Mouse (Mus musculus) gastrocnemius, adult 18-20 months (tissue): Measurements from ENCODE around the gene BC003965. TPM values are rescaled to one million over a fixed set of nuclear protein-coding genes. Genes with fewer than 3 reads are reported as not detected.

ENCODE experiments used
- DNase-seq: peaks from one replicate; pipeline ENCODE4 v3.0.0; 2021; ENCODE audit warnings: low spot score
- long read RNA-seq, 2 experiments: library from polyadenylated mRNA; stranded (forward); transcript quantifications; one replicate each; pipeline ENCODE4 v2.0.0; 2021
- total RNA-seq, 2 experiments: library from RNA; stranded (reverse); gene quantifications; 2 replicates each; pipeline ENCODE4 v1.2.3; 2021

The BC003965 gene
- 10 to 100 TPM; 12.7 to 14.5 TPM for total RNA-seq
- long read RNA-seq, experiment 1, transcript BC003965-202 (1 exons, 3,109 nt) = minor isoform, 5 of 43 reads
- long read RNA-seq, experiment 1, transcript BC003965-201 (2 exons, 3,030 nt) = major isoform, 38 of 43 reads
- long read RNA-seq, experiment 1, partial matches to known transcripts = 0 of 43 reads
- long read RNA-seq, experiment 1, other reads (novel, unspliced or antisense) = 0 of 43 reads
- long read RNA-seq, experiment 2, transcript BC003965-202 (1 exons, 3,109 nt) = minor isoform, 6 of 36 reads
- long read RNA-seq, experiment 2, transcript BC003965-201 (2 exons, 3,030 nt) = major isoform, 26 of 36 reads
- long read RNA-seq, experiment 2, partial matches to known transcripts = 1 of 36 reads
- long read RNA-seq, experiment 2, other reads (novel, unspliced or antisense) = 3 of 36 reads

GRCm38 (mm10) chr17:25184129-25184691 lies at the start of gene BC003965:
BC003965 (plus strand) TSS chr17:25184554.
- DNase-seq = peak; percentile 98

GRCm38 (mm10) chr17:25135622-25136021 lies 48.7 kb upstream of the BC003965 start:
- DNase-seq = no peak

GRCm38 (mm10) chr17:25138803-25139202 lies 45.6 kb upstream of the BC003965 start:
- no peak for DNase-seq

GRCm38 (mm10) chr17:25139960-25140359 lies 44.4 kb upstream of the BC003965 start:
- DNase-seq = no peak

DNA sequence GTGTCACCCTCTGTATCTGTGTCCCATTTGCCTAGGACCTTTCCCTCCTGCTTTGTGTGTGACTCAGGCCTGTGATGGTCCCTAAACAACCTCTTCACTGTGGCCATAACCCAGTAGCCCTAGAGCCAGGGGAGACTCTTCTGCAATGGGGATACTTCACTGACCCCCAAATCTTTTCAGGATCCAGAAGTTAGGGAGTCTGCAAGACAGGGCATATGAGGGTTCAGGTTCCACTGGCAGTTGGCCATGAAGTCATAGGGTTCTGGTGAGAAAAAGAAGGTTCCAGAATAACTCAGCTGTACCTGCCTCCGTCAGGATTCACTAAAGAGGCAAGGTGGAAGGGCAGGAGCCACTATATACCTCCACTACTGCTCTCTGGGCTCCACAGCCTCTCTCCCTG lies 22.2 kb upstream of the BC003965 start, which contains the start of gene Ccdc154:
Gene Ccdc154, plus strand, starts transcription at position 301 of the 400 bp plus-strand sequence.
- no peak for DNase-seq

GRCm38 (mm10) chr17:25163387-25163786 lies 21.0 kb upstream of the BC003965 start:
- no peak for DNase-seq

- no peak for DNase-seq
These were observed 19.6 kb upstream of the BC003965 start for GRCm38 (mm10) chr17:25164770-25165169.

DNA sequence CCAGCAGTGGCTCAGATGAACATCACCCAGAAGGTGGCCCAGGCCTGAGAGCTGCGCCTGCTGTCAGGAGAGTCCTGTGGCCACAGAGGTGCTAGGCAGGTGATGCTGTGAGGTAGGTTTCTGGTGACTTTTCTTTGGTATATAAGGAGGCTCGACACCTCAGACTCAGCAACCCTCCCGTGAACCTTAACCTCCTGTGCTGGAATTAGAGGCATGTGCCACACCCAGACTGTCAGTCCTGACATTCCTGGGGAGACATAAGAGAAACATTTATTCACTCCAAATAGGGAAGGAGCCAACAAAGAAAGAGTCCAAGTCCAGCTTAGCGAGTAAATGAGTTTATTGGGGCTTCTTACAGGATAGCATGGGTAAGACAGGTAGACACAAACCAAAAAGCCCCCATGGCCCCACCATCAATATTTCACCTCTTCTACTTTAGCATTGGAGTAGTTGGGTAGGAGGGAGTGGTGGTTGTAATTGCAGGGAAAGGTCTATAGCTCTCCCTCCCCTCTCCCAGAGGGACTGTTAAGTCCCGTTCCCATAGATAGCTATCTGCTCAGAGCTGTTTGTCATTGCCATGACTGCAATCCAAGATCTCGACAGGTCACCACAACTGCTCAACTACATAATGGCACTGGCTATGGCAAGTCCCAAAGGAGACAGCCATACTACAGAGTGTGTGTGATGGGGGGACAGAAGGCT lies 18.2 kb upstream of the BC003965 start:
- no peak for DNase-seq

DNA sequence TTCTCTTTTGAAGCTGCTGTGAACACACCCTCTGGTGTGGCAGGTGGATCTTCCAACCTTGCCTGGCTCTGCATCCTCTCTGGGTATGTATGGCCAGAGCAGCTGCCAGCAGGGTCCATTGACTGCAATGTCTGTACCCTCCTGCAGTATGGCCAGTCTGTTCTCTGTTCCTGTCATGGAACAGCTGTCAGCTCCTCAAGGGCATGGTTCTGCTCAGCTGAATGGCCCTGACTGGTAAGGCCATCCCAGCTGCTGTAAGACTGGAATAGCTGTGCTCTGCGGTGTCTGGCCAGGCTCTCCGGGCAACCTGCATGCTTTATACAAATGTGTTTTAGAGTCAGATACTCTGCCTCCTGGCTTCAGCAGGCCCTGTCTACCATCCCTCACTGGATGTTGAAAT lies 14.6 kb upstream of the BC003965 start:
- DNase-seq = no peak

GRCm38 (mm10) chr17:25172558-25172957 lies 11.8 kb upstream of the BC003965 start:
- no peak for DNase-seq

DNA sequence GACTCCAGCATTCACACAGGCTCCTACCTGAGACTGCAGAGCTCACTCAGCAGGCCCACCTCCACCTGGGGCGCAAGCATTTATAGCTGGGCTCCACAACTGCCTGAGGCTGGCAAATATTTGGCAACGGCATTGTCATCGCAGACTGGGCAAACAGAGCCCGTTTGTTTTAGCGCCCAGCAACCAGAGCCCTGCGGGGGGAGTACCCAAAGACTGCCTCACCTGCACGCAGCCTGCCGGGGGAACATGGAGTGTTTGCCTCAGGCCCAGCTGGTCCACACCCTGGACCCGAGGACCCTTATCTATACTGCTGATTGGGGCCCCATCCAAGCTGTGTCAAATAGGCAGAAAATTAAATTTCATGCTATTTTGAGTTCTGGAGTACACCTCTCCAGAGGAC lies 8.9 kb upstream of the BC003965 start, which contains the start of gene Gm38655:
Gene Gm38655, minus strand, starts transcription at position 61 of the 400 bp plus-strand sequence.
- DNase-seq = no peak

DNA sequence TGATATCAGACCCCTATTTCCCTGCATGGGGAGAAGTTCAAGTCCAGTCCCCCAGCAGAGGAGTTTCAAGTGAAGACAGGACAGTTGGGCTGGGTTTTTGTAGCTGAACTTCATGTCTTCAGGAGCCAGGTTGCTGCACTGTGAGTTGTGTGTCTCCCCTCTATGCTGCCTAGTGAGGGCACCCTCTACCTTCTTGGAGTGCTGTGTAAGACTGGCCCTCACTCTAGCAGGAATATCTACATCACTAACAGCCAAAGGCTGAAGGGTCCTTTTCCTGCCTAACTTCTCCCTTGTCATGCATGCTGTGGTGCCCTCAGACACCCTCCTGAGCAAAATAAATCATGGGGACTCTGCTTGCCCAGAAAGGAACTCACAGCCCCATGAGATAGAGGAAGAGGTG lies 1.1 kb upstream of the BC003965 start:
- DNase-seq = no peak

- DNase-seq = no peak
These were observed 607 bp downstream of the BC003965 start for GRCm38 (mm10) chr17:25184961-25185360.

- DNase-seq = no peak
These were observed 3.4 kb downstream of the BC003965 start for GRCm38 (mm10) chr17:25187784-25188149.

- peak; percentile 55 for DNase-seq
These were observed 4.0 kb downstream of the BC003965 start, which contains the start of gene Unkl for GRCm38 (mm10) chr17:25188150-25189031. Unkl (plus strand) TSS chr17:25188397.

GRCm38 (mm10) chr17:25189091-25189490 lies 4.7 kb downstream of the BC003965 start:
- no peak for DNase-seq

- DNase-seq = no peak
These were observed 18.0 kb downstream of the BC003965 start for GRCm38 (mm10) chr17:25202401-25202800.

DNA sequence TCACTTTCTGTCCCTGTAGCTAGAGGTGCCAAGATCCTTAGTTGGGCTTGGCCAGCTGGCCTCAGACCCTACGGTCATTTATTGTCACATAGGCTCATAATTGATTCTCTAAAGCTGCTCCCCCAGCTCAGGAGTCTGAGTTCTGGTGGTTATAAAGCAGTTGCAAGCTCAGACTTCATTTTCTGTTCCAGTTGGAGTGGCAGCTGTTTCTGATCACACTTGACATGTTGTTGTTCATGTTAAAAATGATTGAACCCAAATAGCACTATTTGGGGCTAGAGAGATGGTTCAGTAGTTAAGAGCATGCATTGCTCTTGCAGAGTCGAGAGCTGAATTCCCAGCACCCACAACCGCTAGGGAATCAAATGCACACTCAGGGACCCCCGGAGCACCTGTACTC lies 25.7 kb downstream of the BC003965 start:
- no peak for DNase-seq

DNA sequence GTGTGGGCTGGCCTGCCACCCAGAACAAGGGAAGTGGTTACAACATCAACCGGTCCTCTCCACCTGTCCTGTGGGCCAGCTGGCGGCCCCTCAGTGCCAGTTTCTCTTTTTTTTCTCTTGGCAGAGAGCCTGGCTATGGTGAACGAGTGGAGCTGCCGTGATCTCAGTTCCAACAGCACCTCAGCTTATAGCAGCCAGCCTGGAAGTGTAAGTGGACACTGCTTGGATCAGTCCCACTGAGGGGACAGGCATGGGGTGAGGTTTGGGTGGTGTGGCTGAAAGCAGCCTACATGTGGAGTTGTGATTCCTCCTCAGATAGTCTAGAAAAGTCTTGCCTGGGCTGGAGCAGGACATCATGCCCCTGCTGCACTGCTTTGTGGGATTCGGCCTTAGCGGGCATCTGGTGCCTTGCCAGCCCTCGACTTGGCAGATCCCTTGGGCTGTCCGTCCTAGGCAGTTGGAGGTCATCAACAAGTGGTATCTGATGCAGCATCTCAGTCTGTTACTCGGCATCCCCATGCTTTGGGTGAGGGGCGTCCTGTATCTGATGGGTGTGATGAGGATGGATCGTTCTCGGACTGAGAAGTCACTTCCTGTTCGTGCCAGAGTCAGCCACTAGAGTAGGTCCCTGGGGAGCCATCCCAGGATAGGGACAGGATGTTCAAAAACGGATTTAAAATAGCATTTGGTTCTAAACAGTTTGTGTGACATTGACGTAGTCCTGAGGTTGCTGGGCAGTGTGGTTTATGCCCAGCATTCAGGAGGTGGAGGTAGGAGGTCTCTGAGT lies 26.5 kb downstream of the BC003965 start:
- peak; percentile 76 for DNase-seq

GRCm38 (mm10) chr17:25211705-25212104 lies 27.4 kb downstream of the BC003965 start:
- DNase-seq = no peak
